Mouse (Mus musculus): ENCODE data around the gene Dlk1. TPM values are rescaled to one million over a fixed set of nuclear protein-coding genes. Genes with fewer than 3 reads are reported as not detected.

The Dlk1 gene
- polyA plus RNA-seq, 1 experiment from 2014 or later, result 487 TPM

Other genes with a start within 250 kb of the Dlk1 start
- gene Rtl1, start 147.5 kb downstream of the Dlk1 start, polyA plus RNA-seq (2015; fragmentation: Nextera tagmentation; extraction: Ambion mirVana), result 1.7 and 2.4 TPM in 2 replicates

Measured in stomach, embryonic 15.5 days (tissue).